Mouse (Mus musculus) mesoderm, embryonic 11.5 days (tissue): ENCODE measurements around the gene Klk9.

ENCODE experiments used
- DNase-seq: peaks from one replicate; pipeline ENCODE4 v3.0.0-alpha.2; 2012; ENCODE audit warnings: low read depth, low spot score

The Klk9 gene

GRCm38 (mm10) chr7:43796355-43796754 lies 4.7 kb downstream of the Klk9 start:
- no peak for DNase-seq

- DNase-seq: peak; percentile 36
These were observed 5.7 kb downstream of the Klk9 start, which contains the start of gene Klk8 for GRCm38 (mm10) chr7:43797333-43797769. TSS of gene Klk8 (plus strand) at chr7:43797577.

GRCm38 (mm10) chr7:43797844-43798462 lies 6.3 kb downstream of the Klk9 start:
- DNase-seq: peak; percentile 12

GRCm38 (mm10) chr7:43799876-43800275 lies 8.2 kb downstream of the Klk9 start:
- no peak for DNase-seq

GRCm38 (mm10) chr7:43810994-43811393 lies 19.3 kb downstream of the Klk9 start, which contains the start of gene Klk7:
TSS of gene Klk7 (plus strand) at chr7:43811294.
- no peak for DNase-seq

- no peak for DNase-seq
These were observed 23.5 kb downstream of the Klk9 start for GRCm38 (mm10) chr7:43815211-43815610.

GRCm38 (mm10) chr7:43816746-43817145 lies 25.1 kb downstream of the Klk9 start:
- DNase-seq: no peak

- no peak for DNase-seq
These were observed 29.9 kb downstream of the Klk9 start for GRCm38 (mm10) chr7:43821581-43821980.

- no peak for DNase-seq
These were observed 32.5 kb downstream of the Klk9 start, which contains the start of gene Klk6 for GRCm38 (mm10) chr7:43824199-43824598. TSS of gene Klk6 (plus strand) at chr7:43824499.

- DNase-seq: no peak
These were observed 34.4 kb downstream of the Klk9 start for GRCm38 (mm10) chr7:43826056-43826455.

- DNase-seq: no peak
These were observed 36.0 kb downstream of the Klk9 start for GRCm38 (mm10) chr7:43827706-43828105.

- DNase-seq: no peak
These were observed 37.3 kb downstream of the Klk9 start for GRCm38 (mm10) chr7:43829006-43829405.

GRCm38 (mm10) chr7:43841701-43842100 lies 50.0 kb downstream of the Klk9 start, which contains the start of gene Klk5:
TSS of gene Klk5 (plus strand) at chr7:43841971.
- no peak for DNase-seq

GRCm38 (mm10) chr7:43843801-43844200 lies 52.1 kb downstream of the Klk9 start:
- DNase-seq: no peak
